Mouse (Mus musculus) Muller cell, postnatal 12 days (primary cell): ENCODE results near the gene Bmx.

Experiments used
- DNase-seq: peaks from one replicate; pipeline ENCODE4 v3.0.0-alpha.2; 2015; ENCODE audit errors: inconsistent ontology term

The Bmx gene

GRCm38 (mm10) chrX:164175311-164175710 is 82.7 kb downstream of the Bmx start:
- DNase-seq = peak; percentile 85

GRCm38 (mm10) chrX:164173880-164174279 is 84.1 kb downstream of the Bmx start:
- no peak for DNase-seq

- DNase-seq = no peak
Measured at GRCm38 (mm10) chrX:164171034-164171433, 87.0 kb downstream of the Bmx start.

GRCm38 (mm10) chrX:164164681-164165080 is 93.3 kb downstream of the Bmx start:
- no peak for DNase-seq

- no peak for DNase-seq
Measured at GRCm38 (mm10) chrX:164154594-164154993, 103.4 kb downstream of the Bmx start.

- DNase-seq = no peak
Measured at GRCm38 (mm10) chrX:164153606-164154005, 104.4 kb downstream of the Bmx start.

- DNase-seq = no peak
Measured at GRCm38 (mm10) chrX:164152703-164153102, 105.3 kb downstream of the Bmx start.

GRCm38 (mm10) chrX:164145463-164146250 is 112.3 kb downstream of the Bmx start:
- no peak for DNase-seq
